Mouse (Mus musculus): Measurements from ENCODE around the gene Chpf. TPM values are rescaled to one million over a fixed set of nuclear protein-coding genes. Genes with fewer than 3 reads are reported as not detected.

Gene Chpf
- polyA plus RNA-seq, 1 experiment from 2014 or later: 24.6 TPM

DNA sequence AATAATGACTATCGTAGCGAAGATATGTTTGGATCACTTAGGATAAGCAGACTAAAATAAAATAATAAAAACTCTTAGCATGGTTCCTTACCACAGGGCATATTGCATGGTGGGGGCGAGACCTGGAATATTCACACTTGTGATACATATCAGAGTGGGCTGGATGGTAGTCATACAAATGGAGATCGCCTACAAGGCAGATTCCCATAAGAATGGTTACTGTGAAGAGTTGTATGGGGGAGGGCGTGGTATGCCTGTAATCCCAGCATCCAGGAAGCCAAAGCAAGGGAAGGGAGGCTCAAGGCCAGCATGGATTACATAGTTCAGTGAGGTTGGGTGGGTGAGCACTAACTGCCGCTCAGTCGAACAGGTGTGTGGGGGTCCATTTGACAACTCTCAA is 1.6 kb upstream of the Chpf start:
- Histone ChIP-seq H3K27ac (replicated peaks) (no peak overlapping the region), H3K4me3 (ENCODE audit: low read depth, low read length) (no peak overlapping the region), H3K36me3 (ENCODE audit: control insufficient read depth, insufficient read depth, low read length) (no peaks in the 10 kb centered on the region), H3K27me3 (ENCODE audit: control insufficient read depth, insufficient read depth, low read length) (peaks cover 2% of the 10 kb centered on the region; the same call in 1 of the 2 replicates), H3K4me1 (replicated peaks; ENCODE audit: control insufficient read depth, insufficient read depth) (0 out of 2 replicates have a peak, but pooled peaks cover 2% of the 10 kb centered on the region), H3K9me3 (ENCODE audit: control insufficient read depth, low read length) (no peaks in the 10 kb centered on the region), H3K4me2 (replicated peaks; ENCODE audit: low read depth) (no peak overlapping the region), H3K9ac (ENCODE audit: low read length) (no peak overlapping the region)
- DNase-seq (ENCODE audit: low spot score): no peak
- TF ChIP-seq EP300 (optimal IDR thresholded peaks at IDR 0.05): no peak
- TF ChIP-seq CTCF (IDR thresholded peaks at IDR 0.05; ENCODE audit: low read depth): no peak
- no peak for ATAC-seq (ENCODE audit: low FRiP score, low TSS enrichment)
- WGBS: 88% methylated on average over 7 of the region's 7 CpGs

DNA sequence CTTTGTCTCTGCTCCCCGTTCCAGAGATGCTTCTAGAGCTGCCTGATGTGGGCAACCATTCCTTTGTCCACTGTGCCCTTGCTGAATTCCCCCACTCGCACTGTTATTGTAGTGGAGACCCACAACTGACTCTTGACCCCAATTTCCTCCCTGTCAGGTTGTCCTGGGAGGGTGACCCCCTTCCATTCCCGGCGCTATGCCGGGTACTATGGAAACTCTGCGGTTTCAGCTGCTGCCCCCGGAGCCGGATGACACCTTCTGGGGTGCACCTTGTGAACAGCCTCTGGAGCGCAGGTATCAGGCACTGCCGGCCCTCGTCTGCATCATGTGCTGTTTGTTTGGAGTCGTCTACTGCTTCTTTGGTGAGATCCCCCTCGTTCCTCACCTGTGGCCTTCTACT is 929 bp upstream of the Chpf start:
- ATAC-seq (ENCODE audit: low FRiP score, low TSS enrichment): no peak
- Histone ChIP-seq H3K4me3 (ENCODE audit: low read depth, low read length) (peak overlapping the region; percentile 71; the same call in 1 of the 2 replicates), H3K27ac (replicated peaks) (no peak overlapping the region), H3K36me3 (ENCODE audit: control insufficient read depth, insufficient read depth, low read length) (0 out of 2 replicates have a peak, but pooled peaks cover 2% of the 10 kb centered on the region), H3K9me3 (ENCODE audit: control insufficient read depth, low read length) (no peaks in the 10 kb centered on the region), H3K27me3 (ENCODE audit: control insufficient read depth, insufficient read depth, low read length) (peaks cover 2% of the 10 kb centered on the region; the same call in 1 of the 2 replicates), H3K4me2 (replicated peaks; ENCODE audit: low read depth) (peak overlapping the region; percentile 86), H3K4me1 (replicated peaks; ENCODE audit: control insufficient read depth, insufficient read depth) (0 out of 2 replicates have a peak, but pooled peaks cover 2% of the 10 kb centered on the region), H3K9ac (ENCODE audit: low read length) (no peak overlapping the region)
- DNase-seq (ENCODE audit: low spot score): no peak
- TF ChIP-seq CTCF (IDR thresholded peaks at IDR 0.05; ENCODE audit: low read depth): no peak
- no peak for TF ChIP-seq EP300 (optimal IDR thresholded peaks at IDR 0.05)
- WGBS: 20% methylated on average over 13 of the region's 13 CpGs

DNA sequence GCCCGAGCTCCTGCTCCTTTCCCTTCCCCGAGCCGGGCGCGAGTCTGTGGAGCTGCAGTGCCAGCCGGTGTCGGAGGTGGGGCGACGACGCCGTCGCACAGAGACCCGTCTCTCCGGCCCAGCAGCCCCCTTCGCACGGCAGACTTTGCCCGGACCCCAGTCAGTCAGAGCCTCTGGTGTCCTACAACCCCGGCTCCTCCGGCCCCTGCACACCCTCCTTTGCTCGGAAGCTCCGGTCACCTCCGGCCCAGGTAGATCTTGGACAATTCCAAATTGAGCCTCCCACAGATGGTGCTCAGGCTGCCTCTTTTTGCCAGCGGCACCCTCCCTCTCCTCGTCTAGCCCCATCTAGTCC is 505 bp upstream of the Chpf start:
- H3K4me3 ChIP-seq (ENCODE audit: low read depth, low read length): peak overlapping the region; percentile 71
- ATAC-seq (ENCODE audit: low FRiP score, low TSS enrichment): peak; percentile 11; the same call in 1 of the 2 replicates
- 0 out of 2 replicates have a peak, but pooled peaks cover 6% of the 10 kb centered on the region for H3K36me3 ChIP-seq (ENCODE audit: control insufficient read depth, insufficient read depth, low read length)
- no peak overlapping the region for H3K9ac ChIP-seq (ENCODE audit: low read length)
- 0 out of 2 replicates have a peak, but pooled peaks cover 2% of the 10 kb centered on the region for H3K4me1 ChIP-seq (replicated peaks; ENCODE audit: control insufficient read depth, insufficient read depth)
- H3K27me3 ChIP-seq (ENCODE audit: control insufficient read depth, insufficient read depth, low read length): peaks cover 2% of the 10 kb centered on the region; the same call in 1 of the 2 replicates
- H3K4me2 ChIP-seq (replicated peaks; ENCODE audit: low read depth): peak overlapping the region; percentile 86
- no peak overlapping the region for H3K27ac ChIP-seq (replicated peaks)
- no peaks in the 10 kb centered on the region for H3K9me3 ChIP-seq (ENCODE audit: control insufficient read depth, low read length)
- WGBS: under 1% methylated on average over 24 of the region's 24 CpGs
- no peak for DNase-seq (ENCODE audit: low spot score)
- TF ChIP-seq CTCF (IDR thresholded peaks at IDR 0.05; ENCODE audit: low read depth): no peak
- no peak for TF ChIP-seq EP300 (optimal IDR thresholded peaks at IDR 0.05)

DNA sequence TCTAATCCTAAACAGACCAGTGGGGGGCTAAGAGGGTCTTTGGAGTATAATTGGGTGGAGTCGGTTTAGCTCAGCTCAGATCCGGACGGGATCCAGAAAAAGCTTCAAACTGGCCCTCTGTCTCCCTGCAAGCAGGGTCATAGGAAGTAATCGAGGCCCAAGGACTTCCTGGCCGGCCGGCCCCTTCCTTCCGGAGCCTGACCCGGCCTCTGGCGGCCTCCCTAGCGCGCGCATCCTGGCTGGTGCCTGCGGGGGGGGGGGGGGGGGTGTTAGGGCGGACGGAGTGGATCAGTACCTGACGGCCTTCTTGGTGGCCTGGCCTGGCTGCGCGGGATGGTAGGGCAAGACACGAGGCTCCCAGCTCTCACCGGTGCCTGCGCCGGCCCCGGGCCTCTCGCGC is 610 bp downstream of the Chpf start:
- H3K9me3 ChIP-seq (ENCODE audit: control insufficient read depth, low read length): no peaks in the 10 kb centered on the region
- H3K4me3 ChIP-seq (ENCODE audit: low read depth, low read length): peak overlapping the region; percentile 71
- H3K27me3 ChIP-seq (ENCODE audit: control insufficient read depth, insufficient read depth, low read length): peaks cover 2% of the 10 kb centered on the region; the same call in 1 of the 2 replicates
- H3K4me2 ChIP-seq (replicated peaks; ENCODE audit: low read depth): peak overlapping the region; percentile 86
- ATAC-seq (ENCODE audit: low FRiP score, low TSS enrichment): no peak
- H3K4me1 ChIP-seq (replicated peaks; ENCODE audit: control insufficient read depth, insufficient read depth): 0 out of 2 replicates have a peak, but pooled peaks cover 2% of the 10 kb centered on the region
- no peak for TF ChIP-seq CTCF (IDR thresholded peaks at IDR 0.05; ENCODE audit: low read depth)
- TF ChIP-seq EP300 (optimal IDR thresholded peaks at IDR 0.05): no peak
- under 1% methylated on average over 20 of the region's 25 CpGs for WGBS
- DNase-seq (ENCODE audit: low spot score): peak; percentile 57
- H3K27ac ChIP-seq (replicated peaks): peak overlapping the region; percentile 78
- 0 out of 2 replicates have a peak, but pooled peaks cover 6% of the 10 kb centered on the region for H3K36me3 ChIP-seq (ENCODE audit: control insufficient read depth, insufficient read depth, low read length)
- H3K9ac ChIP-seq (ENCODE audit: low read length): peak overlapping the region; percentile 75

DNA sequence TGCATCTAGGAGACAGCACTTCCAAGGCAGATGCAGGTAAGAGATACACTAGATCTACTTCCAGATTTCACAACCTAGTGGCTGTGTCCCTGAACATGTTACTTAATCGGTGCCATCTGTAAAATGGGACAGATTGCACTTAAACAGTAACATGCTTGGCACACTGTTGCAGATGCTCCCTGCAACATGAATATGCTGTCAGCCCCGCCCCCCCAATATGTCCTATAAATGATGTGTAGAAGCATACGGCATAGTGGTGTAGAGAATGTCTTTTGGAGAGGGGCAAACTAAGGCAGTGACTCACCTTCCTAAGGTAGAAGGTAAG is 1.2 kb downstream of the Chpf start:
- H3K4me3 ChIP-seq (ENCODE audit: low read depth, low read length): peak overlapping the region; percentile 71; the same call in 1 of the 2 replicates
- WGBS: 47% methylated on average over 3 of the region's 3 CpGs
- H3K27me3 ChIP-seq (ENCODE audit: control insufficient read depth, insufficient read depth, low read length): peaks cover 2% of the 10 kb centered on the region; the same call in 1 of the 2 replicates
- ATAC-seq (ENCODE audit: low FRiP score, low TSS enrichment): no peak
- no peak overlapping the region for H3K9ac ChIP-seq (ENCODE audit: low read length)
- DNase-seq (ENCODE audit: low spot score): no peak
- H3K36me3 ChIP-seq (ENCODE audit: control insufficient read depth, insufficient read depth, low read length): 0 out of 2 replicates have a peak, but pooled peaks cover 6% of the 10 kb centered on the region
- H3K4me2 ChIP-seq (replicated peaks; ENCODE audit: low read depth): peak overlapping the region; percentile 86
- TF ChIP-seq CTCF (IDR thresholded peaks at IDR 0.05; ENCODE audit: low read depth) (no peak), EP300 (optimal IDR thresholded peaks at IDR 0.05) (no peak)
- no peak overlapping the region for H3K27ac ChIP-seq (replicated peaks)
- 0 out of 2 replicates have a peak, but pooled peaks cover 2% of the 10 kb centered on the region for H3K4me1 ChIP-seq (replicated peaks; ENCODE audit: control insufficient read depth, insufficient read depth)
- H3K9me3 ChIP-seq (ENCODE audit: control insufficient read depth, low read length): no peaks in the 10 kb centered on the region

DNA sequence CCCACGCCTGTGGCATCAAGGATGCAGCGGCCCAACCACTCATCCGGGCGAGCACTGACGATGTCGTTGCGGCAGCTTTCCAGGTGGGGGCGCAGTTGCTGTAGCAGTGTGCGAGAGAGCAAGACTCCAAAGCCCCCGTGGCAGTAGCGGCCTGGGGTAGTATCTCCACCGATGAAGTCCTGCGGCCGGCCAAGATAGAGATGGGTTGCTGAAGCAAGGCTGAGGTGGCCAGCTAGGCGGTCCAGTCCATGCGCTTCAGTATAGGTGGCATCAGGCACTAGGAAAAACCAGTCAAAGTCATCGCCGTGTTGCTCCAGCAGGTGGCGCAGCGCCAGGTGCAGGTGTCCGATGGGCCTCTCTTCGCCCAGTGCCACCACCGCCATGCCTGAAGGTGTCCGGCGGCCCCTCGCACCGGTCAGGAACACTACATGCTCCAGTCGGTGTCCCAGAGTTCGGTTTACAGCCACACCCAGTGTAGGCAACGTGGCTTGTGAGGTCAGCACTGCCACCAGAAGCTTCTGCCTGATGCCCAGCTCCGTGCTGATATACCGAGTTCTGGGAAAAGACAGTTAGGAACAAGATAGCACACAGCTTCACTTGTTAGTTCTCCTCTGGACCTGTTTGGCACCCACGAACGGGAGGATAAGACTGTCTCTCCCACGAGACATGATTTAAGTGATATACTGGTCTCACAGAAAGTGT is 1.7 kb downstream of the Chpf start:
- Histone ChIP-seq H3K9ac (ENCODE audit: low read length) (no peak overlapping the region), H3K4me3 (ENCODE audit: low read depth, low read length) (0 out of 2 replicates have a peak overlapping the region, but pooled peaks have one; percentile 1), H3K9me3 (ENCODE audit: control insufficient read depth, low read length) (no peaks in the 10 kb centered on the region), H3K27ac (replicated peaks) (no peak overlapping the region), H3K27me3 (ENCODE audit: control insufficient read depth, insufficient read depth, low read length) (peaks cover 2% of the 10 kb centered on the region; the same call in 1 of the 2 replicates), H3K4me1 (replicated peaks; ENCODE audit: control insufficient read depth, insufficient read depth) (0 out of 2 replicates have a peak, but pooled peaks cover 2% of the 10 kb centered on the region), H3K36me3 (ENCODE audit: control insufficient read depth, insufficient read depth, low read length) (0 out of 2 replicates have a peak, but pooled peaks cover 6% of the 10 kb centered on the region), H3K4me2 (replicated peaks; ENCODE audit: low read depth) (peak overlapping the region; percentile 37)
- DNase-seq (ENCODE audit: low spot score): peak; percentile 92
- TF ChIP-seq EP300 (optimal IDR thresholded peaks at IDR 0.05) (no peak), CTCF (IDR thresholded peaks at IDR 0.05; ENCODE audit: low read depth) (peak; percentile 80)
- 16% methylated on average over 35 of the region's 35 CpGs for WGBS
- ATAC-seq (ENCODE audit: low FRiP score, low TSS enrichment): peak; percentile 19

Data from stomach, postnatal 0 days (tissue).